Mouse (Mus musculus): Measurements from ENCODE around the gene Mfge8. TPM values are rescaled to one million over a fixed set of nuclear protein-coding genes. Genes with fewer than 3 reads are reported as not detected.

Mfge8 gene
- not detected in 2 replicates for polyA plus RNA-seq (2012; ENCODE audit: insufficient read depth, insufficient read length, low replicate concordance, missing spikeins)

GRCm38 (mm10) chr7:79148711-79149266, at the start of gene Mfge8:
Gene Mfge8 (minus strand): TSS chr7:79149060.
- H3K4me1 ChIP-seq (ENCODE audit: control insufficient read depth, insufficient read depth, low read length): peaks cover 24% of the 10 kb centered on the region
- H3K27ac ChIP-seq (ENCODE audit: insufficient read depth, low read depth, low read length): no peak within 1 kb of the TSS
- WGBS: 3% methylated on average over 39 of the region's 39 CpGs
- H3K4me3 ChIP-seq (ENCODE audit: insufficient read depth, low read depth, low read length): peak within 1 kb of the TSS; percentile 52
- TF ChIP-seq CTCF (IDR thresholded peaks at IDR 0.05; ENCODE audit: insufficient read depth, low read depth, low read length) (no peak), POLR2A (IDR thresholded peaks at IDR 0.05; ENCODE audit: insufficient read depth, low read depth, low read length) (no peak)

GRCm38 (mm10) chr7:79194560-79195413, 45.9 kb upstream of the Mfge8 start:
- TF ChIP-seq CTCF (IDR thresholded peaks at IDR 0.05; ENCODE audit: insufficient read depth, low read depth, low read length) (no peak), POLR2A (IDR thresholded peaks at IDR 0.05; ENCODE audit: insufficient read depth, low read depth, low read length) (no peak)
- H3K4me3 ChIP-seq (ENCODE audit: insufficient read depth, low read depth, low read length): no peak overlapping the region
- WGBS: 59% methylated on average over 16 of the region's 16 CpGs
- peak overlapping the region; percentile 20; the same call in 1 of the 2 replicates for H3K27ac ChIP-seq (ENCODE audit: insufficient read depth, low read depth, low read length)
- H3K4me1 ChIP-seq (ENCODE audit: control insufficient read depth, insufficient read depth, low read length): peaks cover 11% of the 10 kb centered on the region

GRCm38 (mm10) chr7:79193936-79194335, 45.1 kb upstream of the Mfge8 start:
- H3K4me3 ChIP-seq (ENCODE audit: insufficient read depth, low read depth, low read length): no peak overlapping the region
- 47% methylated on average over 5 of the region's 5 CpGs for WGBS
- TF ChIP-seq CTCF (IDR thresholded peaks at IDR 0.05; ENCODE audit: insufficient read depth, low read depth, low read length) (no peak), POLR2A (IDR thresholded peaks at IDR 0.05; ENCODE audit: insufficient read depth, low read depth, low read length) (no peak)
- H3K27ac ChIP-seq (ENCODE audit: insufficient read depth, low read depth, low read length): no peak overlapping the region; the same call in 1 of the 2 replicates
- peaks cover 11% of the 10 kb centered on the region for H3K4me1 ChIP-seq (ENCODE audit: control insufficient read depth, insufficient read depth, low read length)

GRCm38 (mm10) chr7:79191501-79191900, 42.6 kb upstream of the Mfge8 start:
- H3K27ac ChIP-seq (ENCODE audit: insufficient read depth, low read depth, low read length): no peak overlapping the region
- 64% methylated on average over 5 of the region's 5 CpGs for WGBS
- no peak overlapping the region for H3K4me3 ChIP-seq (ENCODE audit: insufficient read depth, low read depth, low read length)
- TF ChIP-seq POLR2A (IDR thresholded peaks at IDR 0.05; ENCODE audit: insufficient read depth, low read depth, low read length) (no peak), CTCF (IDR thresholded peaks at IDR 0.05; ENCODE audit: insufficient read depth, low read depth, low read length) (no peak)
- peaks cover 11% of the 10 kb centered on the region for H3K4me1 ChIP-seq (ENCODE audit: control insufficient read depth, insufficient read depth, low read length)

- peaks cover 11% of the 10 kb centered on the region for H3K4me1 ChIP-seq (ENCODE audit: control insufficient read depth, insufficient read depth, low read length)
- WGBS: 74% methylated on average over 3 of the region's 3 CpGs
- no peak overlapping the region for H3K4me3 ChIP-seq (ENCODE audit: insufficient read depth, low read depth, low read length)
- no peak overlapping the region for H3K27ac ChIP-seq (ENCODE audit: insufficient read depth, low read depth, low read length)
- TF ChIP-seq POLR2A (IDR thresholded peaks at IDR 0.05; ENCODE audit: insufficient read depth, low read depth, low read length) (no peak), CTCF (IDR thresholded peaks at IDR 0.05; ENCODE audit: insufficient read depth, low read depth, low read length) (no peak)
These were observed 41.7 kb upstream of the Mfge8 start for GRCm38 (mm10) chr7:79190592-79190991.

- H3K27ac ChIP-seq (ENCODE audit: insufficient read depth, low read depth, low read length): no peak overlapping the region
- 56% methylated on average over 3 of the region's 5 CpGs for WGBS
- H3K4me1 ChIP-seq (ENCODE audit: control insufficient read depth, insufficient read depth, low read length): peaks cover 3% of the 10 kb centered on the region
- no peak for TF ChIP-seq CTCF (IDR thresholded peaks at IDR 0.05; ENCODE audit: insufficient read depth, low read depth, low read length)
- TF ChIP-seq POLR2A (IDR thresholded peaks at IDR 0.05; ENCODE audit: insufficient read depth, low read depth, low read length): no peak
- no peak overlapping the region for H3K4me3 ChIP-seq (ENCODE audit: insufficient read depth, low read depth, low read length)
These were observed 40.4 kb upstream of the Mfge8 start for GRCm38 (mm10) chr7:79189211-79189610.

- no peaks in the 10 kb centered on the region; the same call in 1 of the 2 replicates for H3K4me1 ChIP-seq (ENCODE audit: control insufficient read depth, insufficient read depth, low read length)
- TF ChIP-seq POLR2A (IDR thresholded peaks at IDR 0.05; ENCODE audit: insufficient read depth, low read depth, low read length): no peak
- no peak for TF ChIP-seq CTCF (IDR thresholded peaks at IDR 0.05; ENCODE audit: insufficient read depth, low read depth, low read length)
- no peak overlapping the region for H3K27ac ChIP-seq (ENCODE audit: insufficient read depth, low read depth, low read length)
- 96% methylated on average over 2 of the region's 2 CpGs for WGBS
- H3K4me3 ChIP-seq (ENCODE audit: insufficient read depth, low read depth, low read length): no peak overlapping the region
These were observed 38.7 kb upstream of the Mfge8 start for GRCm38 (mm10) chr7:79187591-79187990.

GRCm38 (mm10) chr7:79183417-79183816, 34.6 kb upstream of the Mfge8 start:
- WGBS: 66% methylated on average over 1 of the region's 1 CpGs
- Histone ChIP-seq H3K4me3 (ENCODE audit: insufficient read depth, low read depth, low read length) (no peak overlapping the region), H3K4me1 (ENCODE audit: control insufficient read depth, insufficient read depth, low read length) (no peaks in the 10 kb centered on the region), H3K27ac (ENCODE audit: insufficient read depth, low read depth, low read length) (no peak overlapping the region)
- TF ChIP-seq POLR2A (IDR thresholded peaks at IDR 0.05; ENCODE audit: insufficient read depth, low read depth, low read length) (no peak), CTCF (IDR thresholded peaks at IDR 0.05; ENCODE audit: insufficient read depth, low read depth, low read length) (no peak)

GRCm38 (mm10) chr7:79173800-79174199, 24.9 kb upstream of the Mfge8 start:
- H3K4me1 ChIP-seq (ENCODE audit: control insufficient read depth, insufficient read depth, low read length): no peaks in the 10 kb centered on the region
- 93% methylated on average over 3 of the region's 3 CpGs for WGBS
- no peak for TF ChIP-seq CTCF (IDR thresholded peaks at IDR 0.05; ENCODE audit: insufficient read depth, low read depth, low read length)
- TF ChIP-seq POLR2A (IDR thresholded peaks at IDR 0.05; ENCODE audit: insufficient read depth, low read depth, low read length): no peak
- no peak overlapping the region for H3K27ac ChIP-seq (ENCODE audit: insufficient read depth, low read depth, low read length)
- H3K4me3 ChIP-seq (ENCODE audit: insufficient read depth, low read depth, low read length): no peak overlapping the region

Measured in olfactory bulb, adult 2 months (tissue).